24 mouse cellular contexts compared by ENCODE assay signal in genomic region chr1:163390044-163390443, GRCm38 (mm10). TPM values are rescaled to one million over a fixed set of nuclear protein-coding genes. Genes with fewer than 3 reads are reported as not detected.
DNase-seq lines count a peak whose midpoint lies in the region; ATAC-seq and TF ChIP-seq lines count a peak whose summit lies in the region.
"Had no signal": no experiment of that assay in that cellular context is flagged by ENCODE, and none has a peak within 500 bp of the region (broad histone marks: within the 10 kb centered on the region; RNA-seq: fewer than 3 reads in every experiment).

No protein-coding gene starts in this region.

- no peak overlapping the region for H3K4me2 ChIP-seq in heart, postnatal 0 days (ENCODE audit: low read depth, low read length)
- H3K4me2 ChIP-seq: forebrain, embryonic 12.5 days had no signal

- H3K4me3 ChIP-seq in heart, postnatal 0 days (ENCODE audit: low read depth, low read length), result no peak overlapping the region
- H3K4me3 ChIP-seq in G1E (ENCODE audit: low read depth, low read length), result no peak overlapping the region
- H3K4me3 ChIP-seq: erythroblast, embryonic 14.5 days; forebrain, embryonic 10.5 days; forebrain, embryonic 12.5 days had no signal

- no peak for ATAC-seq in heart, postnatal 0 days (ENCODE audit: insufficient read depth, low read depth)
- peak; percentile 66 for ATAC-seq in G1E (ENCODE audit: extremely low read depth, insufficient number of reproducible peaks, low FRiP score, poor library complexity, severe bottlenecking)
- ATAC-seq: activated CD4-positive, CD25-positive, alpha-beta regulatory T cell, adult 4 months; CD4-positive, CD25-positive, alpha-beta regulatory T cell, adult 4 months; forebrain, embryonic 14.5 days; forebrain, embryonic 16.5 days; Patski had no signal

- TF ChIP-seq EP300 in heart, postnatal 0 days (IDR thresholded peaks at IDR 0.05; ENCODE audit: low read depth), result no peak

- H3K36me3 ChIP-seq in heart, postnatal 0 days (replicated peaks; ENCODE audit: control insufficient read depth, insufficient read depth, low read length), result peaks cover 59% of the 10 kb centered on the region
- peaks cover 66% of the 10 kb centered on the region for H3K36me3 ChIP-seq in G1E (replicated peaks)

- H3K4me1 ChIP-seq in heart, postnatal 0 days (ENCODE audit: control insufficient read depth, insufficient read depth), result no peaks in the 10 kb centered on the region
- peaks cover 9% of the 10 kb centered on the region for H3K4me1 ChIP-seq in G1E (ENCODE audit: insufficient read depth, low read depth, low read length)
- H3K4me1 ChIP-seq: forebrain, embryonic 10.5 days; forebrain, embryonic 12.5 days had no signal

- no peaks in the 10 kb centered on the region for H3K9me3 ChIP-seq in heart, postnatal 0 days (replicated peaks; ENCODE audit: control insufficient read depth, low read length)
- no peaks in the 10 kb centered on the region for H3K9me3 ChIP-seq in G1E (replicated peaks)
- H3K9me3 ChIP-seq: forebrain, embryonic 10.5 days; forebrain, embryonic 12.5 days had no signal

- intact Hi-C loops in heart, postnatal 25 days (cut with DNase I), result no loop called here

- 59% methylated on average over 4 of the region's 4 CpGs for WGBS in heart, postnatal 0 days

- H3K9ac ChIP-seq in heart, postnatal 0 days (replicated peaks; ENCODE audit: low read depth, low read length), result 0 out of 2 replicates have a peak overlapping the region, but pooled peaks have one; percentile 19
- H3K9ac ChIP-seq: forebrain, embryonic 12.5 days had no signal

- no peak for DNase-seq in heart, postnatal 0 days (ENCODE audit: low spot score)
- DNase-seq in heart, postnatal 25 days (ENCODE audit: low spot score), result no peak
- DNase-seq in 416B (ENCODE audit: low read depth) (peak; percentile 53), G1E (ENCODE audit: low spot score) (no peak), MN1 (ENCODE audit: low spot score) (no peak)
- DNase-seq in right cerebral cortex, postnatal 14 days, result no peak
- DNase-seq: adrenal gland, adult 8-10 months; adrenal gland, postnatal 14 days; adrenal gland, postnatal 36 days; B cell, adult 2 months; cerebellum, adult 11-12 months; cerebellum, adult 2 months; cerebellum, adult 9-10 months; cerebellum, postnatal 10 days; cerebellum, postnatal 25 days had no signal

- H3K27ac ChIP-seq in heart, postnatal 0 days (ENCODE audit: low read depth), result no peak overlapping the region
- H3K27ac ChIP-seq: forebrain, embryonic 10.5 days; forebrain, embryonic 12.5 days had no signal

- TF ChIP-seq CTCF in heart, postnatal 0 days (IDR thresholded peaks at IDR 0.05; ENCODE audit: low read depth), result no peak
- TF ChIP-seq CTCF in G1E (IDR thresholded peaks at IDR 0.05; ENCODE audit: low read depth, low read length), result no peak

- no peaks in the 10 kb centered on the region for H3K27me3 ChIP-seq in heart, postnatal 0 days (ENCODE audit: control insufficient read depth, insufficient read depth, low read length)
- H3K27me3 ChIP-seq in G1E (ENCODE audit: insufficient read depth, low read length), result no peaks in the 10 kb centered on the region
- H3K27me3 ChIP-seq: CH12.LX; forebrain, embryonic 12.5 days; Patski had no signal

RNA-seq across cellular contexts. Expression of gene Gorab, which starts 13.4 kb away (rescaled TPM):
- total RNA-seq in heart, postnatal 0 days (2014; rRNA removed; ENCODE audit: low replicate concordance), result 5.1 and 7.8 TPM in 2 replicates
- polyA plus RNA-seq in heart, postnatal 0 days (2015; fragmentation: Nextera tagmentation; extraction: Ambion mirVana), result 5.0 and 5.8 TPM in 2 replicates
- total RNA-seq in heart, postnatal 25 days (2021), result 1 to 10 TPM; 2.6 to 3.2 TPM
- total RNA-seq in G1E (2014; fragmentation: Nextera tagmentation), result 8.1 and 9.8 TPM in 2 replicates
- total RNA-seq in G1E (2017), result 9.8 and 11.9 TPM in 2 replicates
- polyA plus RNA-seq in G1E (2012), result 0.42 and 0.64 TPM in 2 replicates
